Mouse (Mus musculus): ENCODE measurements around the gene D130043K22Rik. TPM values are rescaled to one million over a fixed set of nuclear protein-coding genes. Genes with fewer than 3 reads are reported as not detected.

Gene D130043K22Rik
- 10 to 100 TPM; 19.1 to 22.2 TPM for total RNA-seq (2021)

DNA sequence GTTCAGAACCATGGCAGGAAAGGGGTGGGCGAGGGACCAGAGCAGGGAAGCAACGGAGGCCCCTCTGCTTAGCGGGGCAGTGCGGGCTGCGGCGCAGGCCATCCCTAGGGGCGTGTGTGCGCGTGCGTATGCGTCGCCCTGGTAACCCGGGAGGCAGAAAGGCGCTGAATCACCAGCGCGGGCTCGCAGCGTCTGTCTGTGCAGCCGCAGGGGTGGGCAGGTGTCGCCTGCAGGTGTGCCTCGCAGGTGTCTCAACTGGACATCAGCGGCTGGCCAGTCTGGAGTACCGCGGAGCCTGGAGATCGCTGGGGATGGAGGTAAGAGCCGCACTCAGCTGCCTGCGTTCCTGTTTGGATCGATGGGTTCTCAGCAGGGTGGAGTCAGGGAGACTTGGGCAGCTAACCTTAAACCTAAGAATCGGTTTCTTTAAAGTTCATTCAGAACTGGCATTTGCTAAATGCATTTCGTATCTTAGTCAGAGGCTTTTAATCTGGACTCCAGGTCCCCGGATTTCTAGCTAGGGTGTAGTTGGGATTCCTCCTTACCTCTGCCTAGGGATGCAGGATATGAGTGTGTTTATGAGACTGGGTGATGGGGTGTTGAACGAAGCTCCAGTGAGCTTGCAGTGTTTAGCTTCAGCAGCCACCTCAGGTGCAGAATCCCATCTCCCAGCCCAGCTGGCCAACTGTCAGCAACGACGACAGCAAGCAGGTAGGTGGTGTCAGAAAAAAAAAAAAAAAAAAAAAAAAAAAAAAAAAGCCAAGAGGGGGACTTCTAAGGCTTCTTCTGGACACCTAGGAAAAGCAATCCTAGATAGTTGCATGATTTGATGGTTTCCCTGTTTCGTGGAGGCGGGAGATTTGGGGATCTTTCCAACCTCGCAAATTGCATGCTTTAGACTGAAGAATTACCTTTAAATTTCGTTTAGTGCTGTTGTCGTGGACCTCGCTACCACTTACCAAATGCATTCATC, at the start of gene D130043K22Rik:
D130043K22Rik (plus strand) TSS at position 153 of the 973 bp plus-strand sequence.
- intact Hi-C loops (cut with DNase I), result no loop called here
- peak; percentile 47 for DNase-seq

DNA sequence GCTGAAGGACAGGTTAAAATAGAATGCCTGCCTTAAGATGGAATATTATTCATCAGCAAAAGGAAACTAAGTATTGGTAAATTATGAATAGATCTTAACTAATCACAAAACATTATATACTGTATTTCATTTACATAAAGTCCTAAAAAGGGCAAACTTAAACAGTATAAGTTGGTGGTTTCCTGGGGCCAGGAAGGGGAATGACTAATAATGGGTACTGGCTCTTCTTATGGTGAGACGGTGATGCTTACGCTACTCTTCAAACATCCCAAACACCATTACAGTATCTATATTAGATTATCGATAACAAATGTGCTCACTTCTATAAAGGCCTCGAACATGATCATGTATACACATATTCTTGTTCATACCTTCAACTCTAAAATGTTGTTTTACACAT, 46.2 kb upstream of the D130043K22Rik start:
- intact Hi-C loops (cut with DNase I), result no loop called here
- DNase-seq, result no peak

DNA sequence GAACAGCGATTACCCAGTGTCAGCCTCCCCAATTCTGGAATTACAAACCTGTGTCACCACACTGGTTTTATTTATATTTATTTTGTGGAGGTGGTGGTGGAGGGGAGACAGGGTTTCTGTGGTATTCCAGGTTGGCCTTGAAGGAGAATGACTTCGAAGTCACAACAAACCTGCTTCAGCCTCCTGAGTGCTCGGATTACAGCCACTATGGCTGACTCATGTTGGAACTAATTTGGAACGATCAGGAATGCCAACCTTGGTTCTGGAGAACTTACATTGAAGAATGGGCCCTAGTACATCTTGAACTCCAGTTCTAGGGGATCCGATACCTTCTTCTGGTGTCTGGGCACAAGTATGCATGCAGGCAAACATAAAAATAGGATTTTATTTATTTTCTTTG, 45.6 kb upstream of the D130043K22Rik start:
- intact Hi-C loops (cut with DNase I), result no loop called here
- no peak for DNase-seq

DNA sequence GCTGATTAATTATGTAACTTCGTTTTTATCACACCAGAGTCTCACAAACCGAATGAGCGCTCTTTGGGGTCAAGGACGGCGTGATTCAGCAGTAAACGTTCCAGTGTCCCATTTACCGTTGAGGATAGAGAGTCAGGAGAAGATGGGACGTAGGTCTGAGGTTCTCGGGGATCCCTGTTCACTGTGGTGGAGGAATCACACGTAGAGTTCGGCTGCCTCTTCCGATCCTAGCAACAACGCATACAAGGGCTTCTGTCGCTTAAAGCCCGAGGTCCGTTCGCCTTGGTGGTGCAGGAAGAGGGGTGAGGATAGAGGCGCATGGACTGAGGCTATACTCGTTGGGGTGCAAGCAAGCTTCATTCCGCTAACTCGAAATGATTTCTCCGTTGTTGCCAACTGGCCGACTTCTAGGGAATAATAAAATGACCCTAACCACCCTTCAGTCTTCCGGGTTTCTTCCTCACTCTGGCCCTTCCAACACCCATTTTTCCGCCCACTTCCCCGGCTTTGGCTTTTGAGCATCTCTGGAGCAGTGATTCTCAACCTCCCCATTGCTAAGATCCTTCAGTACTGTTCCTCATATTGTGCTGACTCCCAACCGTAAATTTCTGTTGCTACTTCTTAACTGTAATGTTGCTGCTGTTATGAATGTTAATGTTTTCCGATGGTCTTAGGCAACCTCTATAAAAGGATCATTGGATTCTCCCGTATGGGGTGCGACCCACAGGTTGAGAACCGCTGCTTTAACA, 44.8 kb upstream of the D130043K22Rik start:
- intact Hi-C loops (cut with DNase I), result no loop called here
- no peak for DNase-seq

DNA sequence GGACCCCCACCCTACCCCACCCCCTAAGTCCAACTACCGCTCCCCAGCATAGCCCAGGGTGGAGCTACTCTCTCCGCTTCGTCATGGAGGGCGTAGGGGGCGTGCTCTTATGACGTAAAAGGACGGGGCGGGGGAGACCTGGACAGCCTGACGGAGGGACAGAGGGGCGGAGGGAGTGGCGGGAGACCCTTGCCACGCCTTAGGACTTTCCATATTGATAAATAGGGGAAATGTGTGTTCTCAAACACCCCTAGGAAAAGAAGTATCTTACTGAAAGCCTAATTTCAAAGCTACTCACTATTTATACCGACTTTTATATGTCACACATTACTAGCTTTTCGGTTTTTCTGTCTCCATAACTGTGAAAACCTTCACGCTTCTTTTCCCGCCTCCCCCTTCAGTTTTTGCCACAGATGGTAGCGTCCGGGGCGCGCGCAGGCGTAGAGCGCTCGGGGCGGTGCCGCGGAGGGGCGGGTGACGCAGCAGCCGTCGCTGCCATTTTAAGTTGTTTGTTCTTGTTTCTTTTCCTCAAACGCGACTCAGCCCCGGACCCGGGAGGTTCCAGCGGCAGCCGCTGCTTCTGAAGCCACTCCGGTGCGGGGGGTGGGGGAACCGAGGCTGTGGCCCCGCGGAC, 44.1 kb upstream of the D130043K22Rik start:
- intact Hi-C loops (cut with DNase I), result no loop called here
- DNase-seq, result peak; percentile 98

DNA sequence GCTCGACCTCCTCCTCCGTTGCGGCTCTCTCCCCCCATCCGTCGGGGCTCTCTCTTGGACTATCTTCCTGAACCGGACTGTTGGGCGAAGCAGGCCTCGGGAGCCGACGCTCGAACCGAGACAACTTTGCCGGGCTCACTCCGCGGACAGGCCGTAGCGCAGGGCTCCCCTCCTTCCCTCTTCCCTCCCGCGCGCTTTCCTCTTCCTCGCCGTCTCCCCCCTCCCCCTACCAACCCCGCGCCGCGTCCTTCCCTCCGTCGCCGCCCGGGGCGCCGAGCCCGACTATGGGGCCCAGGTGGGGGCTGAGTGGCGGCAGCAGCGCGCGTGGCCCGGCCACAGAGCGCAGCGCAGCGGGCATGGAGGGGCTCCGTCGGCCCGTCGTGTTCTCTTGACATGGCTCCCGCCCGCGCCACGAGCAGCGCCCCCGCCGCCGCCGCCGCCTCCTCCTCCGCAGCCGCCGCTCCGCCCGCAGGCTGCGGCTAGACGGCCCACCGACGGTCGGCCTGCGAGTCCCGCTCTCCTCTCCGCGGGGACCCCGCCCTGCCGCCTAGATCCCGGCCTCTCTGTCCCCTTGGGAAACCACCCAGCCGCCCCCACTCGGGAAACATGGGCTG, 43.5 kb upstream of the D130043K22Rik start, which contains the start of gene BC005537:
BC005537 (plus strand) TSS at position 350 of the 614 bp plus-strand sequence.
- DNase-seq, result peak; percentile 58
- intact Hi-C loops (cut with DNase I), result no loop called here

DNA sequence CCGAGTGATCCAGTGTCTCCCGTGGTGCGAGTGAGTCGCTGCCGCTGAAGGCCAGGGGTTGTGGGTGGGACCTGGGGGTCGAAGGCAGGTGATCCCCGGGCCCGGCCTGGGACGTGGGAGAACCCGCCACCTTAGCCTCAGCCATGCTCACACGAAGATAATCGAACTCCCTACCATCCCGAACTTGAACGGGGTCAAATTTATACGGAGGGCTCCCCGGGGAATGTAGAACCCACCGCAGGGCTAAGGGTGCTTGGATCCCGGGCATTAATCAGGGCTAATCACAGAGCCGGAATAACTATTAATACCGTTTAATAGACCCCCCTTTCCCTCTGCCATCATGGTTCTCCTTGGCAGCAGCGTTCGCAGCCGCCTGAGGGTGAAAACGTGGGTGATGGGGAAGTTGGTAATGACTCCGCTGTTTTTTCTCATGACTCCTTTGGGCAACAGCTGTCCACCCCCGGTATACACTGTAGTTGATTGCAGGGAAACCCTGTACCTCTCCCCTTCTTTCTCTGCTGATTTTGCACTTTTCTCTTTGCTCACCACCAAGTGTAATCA, 42.7 kb upstream of the D130043K22Rik start:
- DNase-seq, result peak; percentile 20
- intact Hi-C loops (cut with DNase I), result no loop called here

DNA sequence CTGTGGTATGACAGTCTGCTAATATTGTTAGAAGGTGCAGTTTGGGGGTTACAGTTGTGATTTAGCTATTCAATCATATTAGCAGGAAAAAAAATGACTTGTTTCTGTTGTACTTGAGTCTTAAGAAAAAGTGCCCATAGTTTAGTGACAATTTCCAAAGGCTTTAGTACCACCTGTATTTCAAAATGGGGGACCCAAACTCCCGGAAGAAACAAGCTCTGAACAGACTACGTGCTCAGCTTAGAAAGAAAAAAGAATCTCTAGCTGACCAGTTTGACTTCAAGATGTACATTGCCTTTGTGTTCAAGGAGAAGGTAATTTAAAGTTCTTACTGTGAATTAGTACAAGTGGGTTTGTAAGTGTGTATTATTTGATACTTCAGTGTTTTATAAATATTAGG, 41.7 kb upstream of the D130043K22Rik start:
- intact Hi-C loops (cut with DNase I), result no loop called here
- DNase-seq, result no peak

DNA sequence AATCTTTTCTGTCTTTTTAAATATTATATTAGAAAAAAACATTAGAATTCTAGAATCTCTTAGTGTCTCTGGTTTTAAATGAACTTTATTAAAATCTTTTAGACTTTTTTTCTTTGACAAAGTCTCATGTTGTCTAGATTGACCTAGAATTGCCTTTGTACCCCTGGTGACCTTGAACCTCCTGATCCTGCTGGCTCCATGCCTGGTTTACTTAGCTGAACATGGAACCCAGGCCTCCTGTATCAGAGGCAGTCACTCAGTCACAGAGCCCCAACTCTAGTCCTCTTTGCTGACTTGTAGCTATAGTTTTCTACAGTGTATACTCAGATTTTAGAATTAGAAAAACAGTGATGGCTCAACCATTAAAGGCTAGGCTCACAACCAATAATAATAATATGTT, 38.9 kb upstream of the D130043K22Rik start:
- DNase-seq, result no peak
- intact Hi-C loops (cut with DNase I), result no loop called here

DNA sequence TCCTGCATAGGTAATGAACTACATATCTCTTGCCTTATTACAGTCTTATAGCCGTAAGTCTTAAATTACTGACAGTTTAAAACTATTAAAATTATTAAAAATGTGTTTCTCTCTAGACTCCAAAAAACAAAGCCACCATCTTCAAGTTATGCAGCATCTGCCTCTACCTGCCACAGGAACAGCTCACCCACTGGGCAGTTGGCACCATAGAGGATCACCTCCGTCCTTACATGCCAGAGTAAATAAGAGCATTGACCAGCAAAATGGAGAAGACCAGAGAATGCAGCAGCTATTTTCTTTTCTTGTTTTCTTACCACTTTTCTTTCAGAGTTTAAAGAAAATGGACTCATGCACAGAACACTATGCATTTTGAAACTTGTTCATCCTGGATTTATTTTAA, 32.4 kb upstream of the D130043K22Rik start:
- intact Hi-C loops (cut with DNase I), result no loop called here
- no peak for DNase-seq

DNA sequence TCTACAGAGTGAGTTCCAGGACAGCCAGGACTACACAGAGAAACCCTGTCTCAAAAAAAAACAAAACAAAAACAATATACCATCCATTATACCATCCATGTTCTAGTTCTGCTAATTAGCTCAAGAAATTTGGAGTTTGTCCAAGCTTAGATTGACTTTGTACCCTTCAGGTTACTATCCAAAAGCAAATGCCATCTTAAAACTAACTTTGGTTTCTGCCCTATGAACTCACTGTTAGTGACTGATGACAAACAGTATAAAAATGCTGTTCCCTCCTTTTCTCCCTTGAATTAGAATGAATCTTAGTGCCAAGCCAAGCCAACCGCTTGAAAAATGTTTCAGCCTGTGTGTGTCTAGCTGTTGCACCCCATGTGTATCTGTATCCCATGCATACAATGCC, 30.3 kb upstream of the D130043K22Rik start:
- intact Hi-C loops (cut with DNase I), result no loop called here
- no peak for DNase-seq

DNA sequence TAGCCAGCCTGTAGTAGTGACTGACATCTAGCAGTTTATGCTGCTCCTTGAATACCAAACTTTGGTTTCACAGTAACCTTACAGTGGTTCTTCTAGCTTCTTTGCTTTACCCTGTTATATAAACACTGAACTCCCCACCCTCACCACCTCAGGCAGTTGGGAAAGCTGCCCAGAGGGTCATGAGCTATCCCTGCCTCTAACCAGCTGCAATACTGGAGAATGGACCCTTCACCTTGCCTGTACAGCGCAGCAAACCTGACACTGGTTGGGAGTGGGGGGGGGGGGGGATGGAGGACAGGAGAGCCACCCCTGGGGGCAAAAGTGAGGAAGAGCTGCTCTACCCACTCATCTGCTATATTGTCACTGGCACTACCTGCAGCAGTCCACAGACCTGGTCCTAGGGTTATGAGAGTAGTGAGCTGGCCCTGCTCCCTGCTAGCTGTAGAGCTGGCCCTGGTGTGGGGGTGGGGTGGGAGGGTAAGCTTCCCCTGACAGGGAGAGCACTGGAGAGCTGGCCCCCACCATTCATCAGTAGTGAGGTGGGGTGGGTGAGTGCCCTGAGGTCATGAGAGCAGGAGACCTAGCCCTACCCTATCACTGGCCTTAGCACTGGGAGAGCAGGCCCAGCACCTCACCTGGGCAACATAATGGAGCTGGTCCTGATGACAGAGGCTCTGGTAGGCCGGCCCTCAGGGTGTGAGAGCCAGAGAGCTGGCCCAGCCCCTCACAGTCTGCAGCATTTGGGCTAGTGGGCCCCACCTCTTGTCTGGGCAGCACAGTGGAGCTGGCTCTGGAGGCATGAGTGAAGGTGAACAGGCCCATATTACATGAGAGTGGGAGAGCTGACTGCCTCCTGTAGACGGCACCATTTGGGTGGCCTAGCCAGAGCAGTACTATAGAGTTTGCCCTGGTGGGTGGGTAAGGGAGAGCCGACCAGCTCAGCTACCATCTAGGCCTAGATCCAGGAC, 28.5 kb upstream of the D130043K22Rik start:
- intact Hi-C loops (cut with DNase I), result no loop called here
- DNase-seq, result no peak

DNA sequence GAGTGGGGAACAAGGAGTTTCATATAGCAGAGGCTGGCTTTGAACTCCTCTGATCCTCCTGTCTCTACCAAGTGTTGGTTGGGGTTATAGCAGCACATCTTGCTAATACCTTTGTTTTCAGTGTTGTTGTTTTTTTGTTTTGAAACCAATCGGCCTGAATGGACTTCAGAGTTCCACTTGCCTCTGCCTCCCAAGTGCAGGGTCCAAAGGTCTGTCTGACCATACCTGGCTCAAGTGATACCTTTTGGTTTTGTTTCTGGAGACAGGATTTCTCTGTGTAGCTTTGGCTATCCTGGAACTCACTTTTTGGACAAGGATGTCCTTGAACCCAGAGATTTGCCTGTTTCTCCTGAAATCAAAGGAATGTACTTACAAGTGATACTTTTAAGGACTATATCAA, 25.0 kb upstream of the D130043K22Rik start:
- no peak for DNase-seq
- intact Hi-C loops (cut with DNase I), result no loop called here

DNA sequence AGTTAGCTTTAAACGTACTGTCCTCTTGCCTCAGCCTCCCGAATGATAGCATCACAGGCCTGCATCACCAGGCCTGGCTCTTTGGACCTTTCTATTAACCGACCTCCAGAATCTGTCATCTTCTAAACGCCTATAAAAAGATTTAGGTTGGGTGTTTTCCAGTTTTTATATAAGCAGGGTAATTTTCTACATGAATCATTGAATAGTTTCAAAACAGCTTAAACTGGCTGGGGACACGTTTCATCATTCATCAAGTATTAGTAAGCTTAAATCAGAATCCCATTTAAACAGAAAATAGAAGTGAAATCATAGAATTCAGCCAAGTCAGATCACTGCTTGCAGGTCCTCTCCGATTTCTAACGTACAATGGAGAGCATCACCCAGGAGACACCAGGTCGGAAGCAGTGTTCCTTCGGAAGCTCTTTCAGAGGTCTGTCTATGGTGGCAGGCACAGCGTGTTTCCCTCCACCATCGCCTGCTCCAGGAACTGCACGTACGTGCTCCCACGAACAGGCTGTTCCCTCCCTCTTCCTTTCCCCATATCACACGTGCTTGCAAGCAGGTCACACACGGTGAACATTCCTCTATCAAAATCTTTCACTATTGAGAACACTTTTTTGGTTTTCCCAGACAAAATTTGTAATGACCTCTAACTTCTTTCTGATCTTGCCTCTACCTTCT, 22.1 kb upstream of the D130043K22Rik start:
- intact Hi-C loops (cut with DNase I), result no loop called here
- DNase-seq, result no peak

DNA sequence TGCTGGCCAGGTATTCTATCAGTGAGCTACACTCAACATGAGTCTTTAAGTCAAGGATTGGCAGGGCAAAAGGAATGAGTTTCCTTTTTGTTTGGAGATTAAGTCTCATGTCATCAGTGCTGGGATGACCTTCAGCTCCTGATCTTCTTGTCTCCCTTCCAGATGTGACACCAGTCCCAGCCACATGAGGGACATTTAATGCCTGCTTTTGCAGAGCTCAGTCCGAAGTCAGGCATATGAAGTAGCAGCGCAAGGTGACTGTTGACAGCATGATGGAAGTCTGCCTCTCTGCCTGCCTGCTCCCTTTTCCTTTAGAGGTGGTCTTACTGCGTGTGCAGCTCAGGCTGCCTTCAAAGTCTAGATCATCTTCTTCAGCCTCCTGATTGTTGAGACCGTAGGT, 20.3 kb upstream of the D130043K22Rik start:
- intact Hi-C loops (cut with DNase I), result no loop called here
- no peak for DNase-seq

DNA sequence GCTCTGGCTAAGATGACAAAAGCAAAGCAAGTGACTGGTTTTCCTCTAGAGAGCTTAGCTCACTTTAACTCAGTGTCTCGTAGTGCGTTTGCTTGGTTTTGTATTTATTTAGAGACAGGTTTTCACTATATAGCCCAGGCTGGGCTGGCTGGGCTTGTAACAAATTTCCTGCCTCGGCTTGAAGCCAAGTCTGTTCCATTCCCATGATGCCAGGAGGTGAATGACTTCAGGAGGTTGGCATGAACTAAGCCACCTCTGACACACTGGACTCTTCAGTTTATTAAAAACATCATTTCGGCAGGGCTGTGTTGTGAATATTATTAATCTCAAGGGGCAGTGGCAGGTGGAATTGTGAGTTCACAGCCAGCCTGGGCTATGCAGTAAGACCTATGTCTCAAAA, 19.3 kb upstream of the D130043K22Rik start:
- no peak for DNase-seq
- intact Hi-C loops (cut with DNase I), result no loop called here

DNA sequence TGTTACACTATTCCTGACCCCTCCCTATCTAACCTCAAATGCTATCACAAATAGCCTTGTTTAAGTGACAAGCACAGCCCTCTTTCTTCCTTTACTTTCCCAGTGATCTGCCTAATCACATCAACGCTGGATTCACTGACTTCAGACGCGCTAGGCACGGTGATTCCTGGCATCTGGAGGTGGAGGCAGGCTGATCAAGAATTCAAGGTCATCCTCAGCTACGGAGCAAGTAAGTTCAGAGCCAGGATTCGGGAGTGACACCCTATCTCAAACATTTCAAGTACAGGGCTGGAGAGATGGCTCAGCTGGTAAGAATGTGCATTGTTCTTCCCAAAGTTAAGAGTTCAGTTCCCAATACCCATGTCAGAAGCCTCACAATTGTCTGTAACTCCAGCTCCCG, 18.8 kb upstream of the D130043K22Rik start:
- DNase-seq, result no peak
- intact Hi-C loops (cut with DNase I), result no loop called here

DNA sequence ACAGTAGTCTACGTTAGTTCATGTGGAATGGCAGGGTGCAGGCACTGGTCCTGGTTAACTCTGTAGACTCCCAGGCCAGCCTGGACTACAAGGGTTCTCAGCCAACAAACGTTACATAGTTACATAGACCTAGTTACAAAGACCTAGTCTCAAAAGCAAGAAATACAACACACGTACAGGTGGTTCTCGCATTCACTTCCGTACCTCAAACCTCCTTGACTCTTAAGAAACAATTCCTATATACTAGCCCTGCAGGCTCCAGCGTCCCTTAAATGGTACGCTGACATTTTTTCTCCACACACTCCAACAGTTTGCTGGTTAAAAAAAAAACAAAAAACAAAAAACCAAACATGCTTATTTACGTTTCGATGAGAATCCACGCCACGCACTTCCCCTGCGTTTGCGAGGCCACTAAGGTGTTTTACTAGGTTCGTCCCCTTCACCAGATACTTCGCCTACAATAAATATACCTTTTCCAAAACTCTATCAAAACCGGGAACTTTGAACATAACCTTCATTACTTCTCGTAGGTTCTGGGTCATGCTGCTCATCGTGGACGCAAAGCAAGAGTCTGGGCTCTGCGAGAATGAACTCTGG, 14.1 kb upstream of the D130043K22Rik start:
- intact Hi-C loops (cut with DNase I), result no loop called here
- DNase-seq, result no peak

Measured in left cerebral cortex, postnatal 4 days (tissue).